Mouse (Mus musculus): ENCODE measurements around the gene Mpzl2. TPM values are rescaled to one million over a fixed set of nuclear protein-coding genes. Genes with fewer than 3 reads are reported as not detected.

Mpzl2 gene
- polyA plus RNA-seq, 1 experiment from 2014 or later, result 46.2 TPM

GRCm38 (mm10) chr9:45007404-45007803, 32.2 kb upstream of the Mpzl2 start:
- Histone ChIP-seq H3K4me1 (ENCODE audit: control insufficient read depth, insufficient read depth, low read length) (no peaks in the 10 kb centered on the region), H3K27me3 (ENCODE audit: control insufficient read depth, insufficient read depth, low read length) (no peaks in the 10 kb centered on the region), H3K9me3 (replicated peaks; ENCODE audit: control insufficient read depth, low read length) (no peaks in the 10 kb centered on the region), H3K4me2 (ENCODE audit: low read depth, low read length) (no peak overlapping the region), H3K9ac (ENCODE audit: low read length) (no peak overlapping the region), H3K4me3 (replicated peaks; ENCODE audit: low read length) (no peak overlapping the region), H3K27ac (ENCODE audit: low read length) (no peak overlapping the region), H3K36me3 (ENCODE audit: control insufficient read depth, insufficient read depth, low read length) (no peaks in the 10 kb centered on the region)
- ATAC-seq (ENCODE audit: insufficient read depth, low FRiP score), result no peak
- 56% methylated on average over 12 of the region's 12 CpGs for WGBS

GRCm38 (mm10) chr9:45008342-45008741, 31.3 kb upstream of the Mpzl2 start:
- no peak overlapping the region for H3K27ac ChIP-seq (ENCODE audit: low read length)
- H3K4me3 ChIP-seq (replicated peaks; ENCODE audit: low read length), result no peak overlapping the region
- H3K27me3 ChIP-seq (ENCODE audit: control insufficient read depth, insufficient read depth, low read length), result no peaks in the 10 kb centered on the region
- ATAC-seq (ENCODE audit: insufficient read depth, low FRiP score), result no peak
- H3K4me2 ChIP-seq (ENCODE audit: low read depth, low read length), result no peak overlapping the region
- no peaks in the 10 kb centered on the region for H3K9me3 ChIP-seq (replicated peaks; ENCODE audit: control insufficient read depth, low read length)
- no peak overlapping the region for H3K9ac ChIP-seq (ENCODE audit: low read length)
- H3K4me1 ChIP-seq (ENCODE audit: control insufficient read depth, insufficient read depth, low read length), result no peaks in the 10 kb centered on the region
- no peaks in the 10 kb centered on the region for H3K36me3 ChIP-seq (ENCODE audit: control insufficient read depth, insufficient read depth, low read length)
- 75% methylated on average over 4 of the region's 4 CpGs for WGBS

- Histone ChIP-seq H3K27ac (ENCODE audit: low read length) (no peak within 1 kb of the TSS), H3K4me1 (ENCODE audit: control insufficient read depth, insufficient read depth, low read length) (no peaks in the 10 kb centered on the region), H3K4me3 (replicated peaks; ENCODE audit: low read length) (no peak within 1 kb of the TSS), H3K4me2 (ENCODE audit: low read depth, low read length) (no peak within 1 kb of the TSS), H3K36me3 (ENCODE audit: control insufficient read depth, insufficient read depth, low read length) (no peaks in the 10 kb centered on the region), H3K9me3 (replicated peaks; ENCODE audit: control insufficient read depth, low read length) (no peaks in the 10 kb centered on the region), H3K9ac (ENCODE audit: low read length) (no peak within 1 kb of the TSS), H3K27me3 (ENCODE audit: control insufficient read depth, insufficient read depth, low read length) (no peaks in the 10 kb centered on the region)
- WGBS, result 84% methylated on average over 19 of the region's 19 CpGs
- ATAC-seq (ENCODE audit: insufficient read depth, low FRiP score), result no peak
These were observed 30.2 kb upstream of the Mpzl2 start, which contains the start of gene Cd3e for GRCm38 (mm10) chr9:45009180-45010078. Cd3e (minus strand) TSS chr9:45009627.

GRCm38 (mm10) chr9:45010461-45010860, 29.1 kb upstream of the Mpzl2 start:
- Histone ChIP-seq H3K4me2 (ENCODE audit: low read depth, low read length) (no peak overlapping the region), H3K4me3 (replicated peaks; ENCODE audit: low read length) (no peak overlapping the region), H3K4me1 (ENCODE audit: control insufficient read depth, insufficient read depth, low read length) (no peaks in the 10 kb centered on the region), H3K27me3 (ENCODE audit: control insufficient read depth, insufficient read depth, low read length) (no peaks in the 10 kb centered on the region), H3K27ac (ENCODE audit: low read length) (no peak overlapping the region), H3K36me3 (ENCODE audit: control insufficient read depth, insufficient read depth, low read length) (no peaks in the 10 kb centered on the region), H3K9me3 (replicated peaks; ENCODE audit: control insufficient read depth, low read length) (no peaks in the 10 kb centered on the region), H3K9ac (ENCODE audit: low read length) (no peak overlapping the region)
- 64% methylated on average over 4 of the region's 4 CpGs for WGBS
- ATAC-seq (ENCODE audit: insufficient read depth, low FRiP score), result no peak

- Histone ChIP-seq H3K4me2 (ENCODE audit: low read depth, low read length) (no peak overlapping the region), H3K4me3 (replicated peaks; ENCODE audit: low read length) (no peak overlapping the region), H3K36me3 (ENCODE audit: control insufficient read depth, insufficient read depth, low read length) (no peaks in the 10 kb centered on the region), H3K9ac (ENCODE audit: low read length) (no peak overlapping the region), H3K27me3 (ENCODE audit: control insufficient read depth, insufficient read depth, low read length) (no peaks in the 10 kb centered on the region), H3K9me3 (replicated peaks; ENCODE audit: control insufficient read depth, low read length) (no peaks in the 10 kb centered on the region), H3K4me1 (ENCODE audit: control insufficient read depth, insufficient read depth, low read length) (no peaks in the 10 kb centered on the region), H3K27ac (ENCODE audit: low read length) (no peak overlapping the region)
- WGBS, result 40% methylated on average over 6 of the region's 6 CpGs
- no peak for ATAC-seq (ENCODE audit: insufficient read depth, low FRiP score)
These were observed 28.3 kb upstream of the Mpzl2 start for GRCm38 (mm10) chr9:45011291-45011690.

- Histone ChIP-seq H3K9me3 (replicated peaks; ENCODE audit: control insufficient read depth, low read length) (no peaks in the 10 kb centered on the region), H3K27ac (ENCODE audit: low read length) (no peak overlapping the region), H3K27me3 (ENCODE audit: control insufficient read depth, insufficient read depth, low read length) (no peaks in the 10 kb centered on the region), H3K36me3 (ENCODE audit: control insufficient read depth, insufficient read depth, low read length) (no peaks in the 10 kb centered on the region), H3K4me3 (replicated peaks; ENCODE audit: low read length) (no peak overlapping the region), H3K4me1 (ENCODE audit: control insufficient read depth, insufficient read depth, low read length) (no peaks in the 10 kb centered on the region), H3K4me2 (ENCODE audit: low read depth, low read length) (no peak overlapping the region), H3K9ac (ENCODE audit: low read length) (no peak overlapping the region)
- 36% methylated on average over 2 of the region's 2 CpGs for WGBS
- no peak for ATAC-seq (ENCODE audit: insufficient read depth, low FRiP score)
These were observed 24.7 kb upstream of the Mpzl2 start for GRCm38 (mm10) chr9:45014879-45015278.

GRCm38 (mm10) chr9:45015841-45016240, 23.8 kb upstream of the Mpzl2 start:
- ATAC-seq (ENCODE audit: insufficient read depth, low FRiP score), result no peak
- no peaks in the 10 kb centered on the region for H3K9me3 ChIP-seq (replicated peaks; ENCODE audit: control insufficient read depth, low read length)
- 58% methylated on average over 3 of the region's 3 CpGs for WGBS
- no peak overlapping the region for H3K9ac ChIP-seq (ENCODE audit: low read length)
- no peaks in the 10 kb centered on the region for H3K36me3 ChIP-seq (ENCODE audit: control insufficient read depth, insufficient read depth, low read length)
- no peak overlapping the region for H3K27ac ChIP-seq (ENCODE audit: low read length)
- no peaks in the 10 kb centered on the region for H3K4me1 ChIP-seq (ENCODE audit: control insufficient read depth, insufficient read depth, low read length)
- no peak overlapping the region for H3K4me2 ChIP-seq (ENCODE audit: low read depth, low read length)
- H3K27me3 ChIP-seq (ENCODE audit: control insufficient read depth, insufficient read depth, low read length), result no peaks in the 10 kb centered on the region
- H3K4me3 ChIP-seq (replicated peaks; ENCODE audit: low read length), result no peak overlapping the region

GRCm38 (mm10) chr9:45018031-45018430, 21.6 kb upstream of the Mpzl2 start:
- H3K36me3 ChIP-seq (ENCODE audit: control insufficient read depth, insufficient read depth, low read length), result no peaks in the 10 kb centered on the region
- no peak overlapping the region for H3K9ac ChIP-seq (ENCODE audit: low read length)
- 71% methylated on average over 11 of the region's 11 CpGs for WGBS
- H3K9me3 ChIP-seq (replicated peaks; ENCODE audit: control insufficient read depth, low read length), result no peaks in the 10 kb centered on the region
- H3K27me3 ChIP-seq (ENCODE audit: control insufficient read depth, insufficient read depth, low read length), result no peaks in the 10 kb centered on the region
- no peaks in the 10 kb centered on the region for H3K4me1 ChIP-seq (ENCODE audit: control insufficient read depth, insufficient read depth, low read length)
- H3K4me3 ChIP-seq (replicated peaks; ENCODE audit: low read length), result no peak overlapping the region
- H3K27ac ChIP-seq (ENCODE audit: low read length), result no peak overlapping the region
- no peak for ATAC-seq (ENCODE audit: insufficient read depth, low FRiP score)
- no peak overlapping the region for H3K4me2 ChIP-seq (ENCODE audit: low read depth, low read length)

- Histone ChIP-seq H3K27ac (ENCODE audit: low read length) (no peak overlapping the region), H3K27me3 (ENCODE audit: control insufficient read depth, insufficient read depth, low read length) (no peaks in the 10 kb centered on the region), H3K4me1 (ENCODE audit: control insufficient read depth, insufficient read depth, low read length) (no peaks in the 10 kb centered on the region), H3K4me3 (replicated peaks; ENCODE audit: low read length) (no peak overlapping the region), H3K9me3 (replicated peaks; ENCODE audit: control insufficient read depth, low read length) (no peaks in the 10 kb centered on the region), H3K4me2 (ENCODE audit: low read depth, low read length) (no peak overlapping the region), H3K9ac (ENCODE audit: low read length) (no peak overlapping the region), H3K36me3 (ENCODE audit: control insufficient read depth, insufficient read depth, low read length) (no peaks in the 10 kb centered on the region)
- ATAC-seq (ENCODE audit: insufficient read depth, low FRiP score), result no peak
- WGBS, result 8% methylated on average over 3 of the region's 3 CpGs
These were observed 16.8 kb upstream of the Mpzl2 start for GRCm38 (mm10) chr9:45022800-45023199.
